Mouse (Mus musculus) ES-E14 (cell line): ENCODE data around the gene Prmt9. TPM values are rescaled to one million over a fixed set of nuclear protein-coding genes. Genes with fewer than 3 reads are reported as not detected.

Experiments
- DNase-seq: peaks from one replicate; pipeline ENCODE4 v3.0.0-alpha.2; 2013; ENCODE audit warnings: low read depth, low spot score
- H3K27ac ChIP-seq: 2 replicates; pipeline ENCODE4 v1.5.1; 2012; ENCODE audit warnings: low read depth, mild to moderate bottlenecking, low read length, moderate library complexity, mixed read lengths; ENCODE audit not compliant: poor library complexity, insufficient read depth, severe bottlenecking
- H3K36me3 ChIP-seq: 2 replicates; pipeline ENCODE4 v1.6.1; 2012; ENCODE audit warnings: mild to moderate bottlenecking, low read length, moderate library complexity, mixed read lengths; ENCODE audit not compliant: control insufficient read depth, poor library complexity, insufficient read depth, severe bottlenecking
- H3K4me1 ChIP-seq, 2 experiments: fragments of 150-350 bp in 1 of 2; sonication (generic) in 1 of 2; 2 replicates each; pipeline ENCODE4 v1.6.1; 2012; ENCODE audit warnings: low read length in 2 of 2, mild to moderate bottlenecking in 1 of 2, mixed read lengths in 1 of 2; ENCODE audit not compliant: control insufficient read depth in 2 of 2, insufficient read depth in 2 of 2, poor library complexity in 1 of 2
- H3K4me3 ChIP-seq, 2 experiments: fragments of 150-350 bp in 1 of 2; sonication (generic) in 1 of 2; 2 replicates each; pipeline ENCODE4 v1.5.1; 2012; ENCODE audit warnings: low read length in 2 of 2, low read depth in 1 of 2, mild to moderate bottlenecking in 1 of 2, mixed read lengths in 1 of 2; ENCODE audit not compliant: insufficient read depth in 1 of 2, poor library complexity in 1 of 2, severe bottlenecking in 1 of 2
- H3K9ac ChIP-seq: 2 replicates; pipeline ENCODE4 v1.6.1; 2012; ENCODE audit warnings: low read depth, mild to moderate bottlenecking, low read length, mixed read lengths; ENCODE audit not compliant: poor library complexity, insufficient read depth, severe bottlenecking
- H3K9me3 ChIP-seq: fragments of 150-350 bp; sonication (generic); 2 replicates; pipeline ENCODE4 v1.6.1; 2012; ENCODE audit warnings: low read depth, mild to moderate bottlenecking, low read length; ENCODE audit not compliant: control insufficient read depth, insufficient read depth
- CHD2 ChIP-seq: IDR thresholded peaks from 2 replicates; pipeline ENCODE4 v1.6.1; 2014; ENCODE audit warnings: mild to moderate bottlenecking, low read depth, low read length, inconsistent platforms
- HCFC1 ChIP-seq: IDR thresholded peaks from 2 replicates; pipeline ENCODE4 v1.6.1; 2012; ENCODE audit warnings: low read length, inconsistent platforms, borderline replicate concordance; ENCODE audit not compliant: insufficient read depth
- MAFK ChIP-seq: IDR thresholded peaks from 2 replicates; pipeline ENCODE4 v1.6.1; 2014; ENCODE audit warnings: mild to moderate bottlenecking, low read depth, low read length, inconsistent platforms; ENCODE audit not compliant: insufficient read depth
- ZC3H11A ChIP-seq: IDR thresholded peaks from 2 replicates; pipeline ENCODE4 v1.6.1; 2012; ENCODE audit warnings: low read depth, mild to moderate bottlenecking, inconsistent platforms, low read length, borderline replicate concordance
- ZNF384 ChIP-seq: IDR thresholded peaks from 2 replicates; pipeline ENCODE4 v1.6.1; 2012; ENCODE audit warnings: low read depth, low read length, inconsistent platforms
- in situ Hi-C, 2 experiments: fragments of 600-800 bp; cut with MboI; formaldehyde crosslinking; loops; one replicate each; pipeline ENCODE4 v1.15.1; 2025; ENCODE audit warnings: low sequenced_read_pairs in 2 of 2, inconsistent platforms in 1 of 2; ENCODE audit not compliant: unreplicated experiment in 2 of 2
- total RNA-seq: library from RNA; depleted of rRNA; stranded (reverse); fragments of 300-350 nt; gene quantifications from 2 replicates; pipeline ENCODE4 v1.2.3, GENCODE M21; 2012

Gene Prmt9
- total RNA-seq, 1 experiment, result 18.2 TPM

- Histone ChIP-seq H3K4me1 (peaks cover 0 to 1% of the 10 kb centered on the region in 2 experiments; a peak in 1 of 4 replicates), H3K4me3 (no peak overlapping the region), H3K36me3 (no peaks in the 10 kb centered on the region; the same call in 1 of the 2 replicates), H3K9ac (no peak overlapping the region), H3K27ac (no peak overlapping the region), H3K9me3 (no peaks in the 10 kb centered on the region)
- in situ Hi-C loops, result no loop called here
- no peak for DNase-seq
- TF ChIP-seq ZC3H11A (no peak), MAFK (no peak), HCFC1 (no peak), ZNF384 (no peak), CHD2 (no peak)
Measured at GRCm38 (mm10) chr8:77524018-77524615, 25.1 kb upstream of the Prmt9 start.

GRCm38 (mm10) chr8:77524906-77525305 is 24.3 kb upstream of the Prmt9 start:
- H3K4me3 ChIP-seq, result no peak overlapping the region
- no peak for DNase-seq
- H3K9ac ChIP-seq, result no peak overlapping the region
- no peak overlapping the region for H3K27ac ChIP-seq
- in situ Hi-C loops, result no loop called here
- no peaks in the 10 kb centered on the region for H3K4me1 ChIP-seq
- H3K9me3 ChIP-seq, result no peaks in the 10 kb centered on the region
- no peaks in the 10 kb centered on the region; the same call in 1 of the 2 replicates for H3K36me3 ChIP-seq
- TF ChIP-seq ZC3H11A (peak; percentile 39; the same call in 1 of the 2 replicates), ZNF384 (no peak)

- Histone ChIP-seq H3K4me3 (no peak overlapping the region), H3K9me3 (no peaks in the 10 kb centered on the region), H3K4me1 (no peaks in the 10 kb centered on the region), H3K27ac (no peak overlapping the region), H3K9ac (no peak overlapping the region), H3K36me3 (no peaks in the 10 kb centered on the region)
- TF ChIP-seq CHD2 (no peak), ZC3H11A (no peak), HCFC1 (no peak), ZNF384 (no peak), MAFK (no peak)
- DNase-seq, result no peak
- in situ Hi-C loops, result no loop called here
Measured at GRCm38 (mm10) chr8:77526130-77526529, 23.1 kb upstream of the Prmt9 start.

GRCm38 (mm10) chr8:77534358-77534992 is 14.7 kb upstream of the Prmt9 start:
- H3K27ac ChIP-seq, result no peak overlapping the region
- H3K4me3 ChIP-seq, result no peak overlapping the region
- TF ChIP-seq ZNF384, result no peak
- no peak for TF ChIP-seq HCFC1
- no peak for TF ChIP-seq ZC3H11A
- no peak for TF ChIP-seq CHD2
- TF ChIP-seq MAFK, result 0 out of 2 replicates have a peak, but pooled peaks have one; percentile 37
- peaks cover 2 to 14% of the 10 kb centered on the region in 2 experiments; a peak in 3 of 4 replicates for H3K4me1 ChIP-seq
- in situ Hi-C loops, result no loop called here
- DNase-seq, result no peak
- H3K9ac ChIP-seq, result no peak overlapping the region
- no peaks in the 10 kb centered on the region for H3K36me3 ChIP-seq
- no peaks in the 10 kb centered on the region for H3K9me3 ChIP-seq
